In the genomic region with DNA sequence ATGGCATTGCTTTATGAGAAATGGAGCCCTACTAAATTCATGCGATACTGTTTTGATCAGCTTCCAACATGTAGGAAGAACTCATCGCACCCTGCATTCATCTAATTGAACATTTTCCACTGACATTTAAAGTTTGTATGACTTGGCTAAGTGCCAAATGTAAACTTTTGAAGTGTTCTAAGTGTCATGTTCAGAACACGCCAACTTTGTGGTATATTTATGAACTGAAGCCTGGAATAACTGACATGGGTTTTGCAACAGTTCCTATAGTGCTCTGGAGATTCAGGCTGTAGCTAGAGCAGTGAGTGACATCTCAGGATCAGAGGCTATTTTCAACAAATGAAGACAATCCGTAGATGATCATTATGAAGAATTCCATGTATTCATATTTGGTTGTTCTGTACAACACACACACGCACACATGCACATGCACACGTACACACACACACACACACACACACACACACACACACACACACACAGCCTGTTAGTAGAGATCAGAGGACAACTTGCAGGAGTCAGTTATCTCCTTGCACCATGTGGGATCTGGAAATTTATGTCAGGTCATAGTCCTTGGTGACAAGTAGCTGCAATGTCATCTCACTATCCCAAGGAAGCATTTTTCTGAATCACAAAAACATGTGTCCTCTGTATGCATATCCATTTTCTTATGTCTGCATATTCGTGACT, we compare ENCODE assay signal across 24 mouse cellular contexts.
"Had no signal": no experiment of that assay in that cellular context is flagged by ENCODE, and none has a peak within 500 bp of the region (broad histone marks: within the 10 kb centered on the region; RNA-seq: fewer than 3 reads in every experiment).

No protein-coding gene starts in this region.

- ATAC-seq: hindbrain, postnatal 0 days; intestine, embryonic 16.5 days had no signal

- DNase-seq: gastrocnemius, adult 2 months; gastrocnemius, postnatal 14 days; gastrocnemius, postnatal 36 days; heart, adult 11 months; heart, adult 2 months; heart, postnatal 14 days; heart, postnatal 36 days; kidney, adult 11 months; kidney, adult 2 months; kidney, adult 9 months; kidney, postnatal 14 days; kidney, postnatal 36 days; layer of hippocampus, adult 9-11 months; layer of hippocampus, postnatal 36 days; left cerebral cortex, postnatal 4 days had no signal

- H3K4me3 ChIP-seq: gastrocnemius, adult 2 months; heart, adult 2 months; heart, embryonic 13.5 days; heart, embryonic 15.5 days; hindbrain, embryonic 13.5 days; hindbrain, embryonic 15.5 days; limb, embryonic 12.5 days; limb, embryonic 15.5 days had no signal

- H3K9ac ChIP-seq: heart, embryonic 13.5 days; heart, embryonic 15.5 days; hindbrain, embryonic 13.5 days; hindbrain, embryonic 15.5 days; limb, embryonic 12.5 days; limb, embryonic 15.5 days had no signal

- H3K4me1 ChIP-seq: heart, embryonic 13.5 days; heart, embryonic 15.5 days; hindbrain, embryonic 13.5 days; hindbrain, embryonic 15.5 days; limb, embryonic 12.5 days; limb, embryonic 15.5 days had no signal

- H3K9me3 ChIP-seq: heart, embryonic 13.5 days; heart, embryonic 15.5 days; hindbrain, embryonic 13.5 days; hindbrain, embryonic 15.5 days; limb, embryonic 12.5 days; limb, embryonic 15.5 days had no signal

- H3K27ac ChIP-seq: gastrocnemius, adult 2 months; heart, adult 2 months; heart, embryonic 13.5 days; heart, embryonic 15.5 days; hindbrain, embryonic 13.5 days; hindbrain, embryonic 15.5 days; hindbrain, postnatal 0 days; limb, embryonic 12.5 days; limb, embryonic 15.5 days had no signal

- H3K36me3 ChIP-seq: heart, embryonic 13.5 days; heart, embryonic 15.5 days; hindbrain, embryonic 13.5 days; hindbrain, embryonic 15.5 days; limb, embryonic 12.5 days; limb, embryonic 15.5 days had no signal

- H3K27me3 ChIP-seq: heart, embryonic 13.5 days; heart, embryonic 15.5 days; hindbrain, embryonic 13.5 days; hindbrain, embryonic 15.5 days; limb, embryonic 12.5 days; limb, embryonic 15.5 days had no signal

- H3K4me2 ChIP-seq: heart, embryonic 11.5 days; heart, embryonic 13.5 days; heart, embryonic 15.5 days; hindbrain, embryonic 13.5 days; hindbrain, embryonic 15.5 days; limb, embryonic 12.5 days; limb, embryonic 15.5 days had no signal
